Comparison of ENCODE assay signal across 23 mouse cellular contexts in genomic region chr14:17662087-17662486, GRCm38 (mm10). TPM values are rescaled to one million over a fixed set of nuclear protein-coding genes. Genes with fewer than 3 reads are reported as not detected.
DNase-seq lines count a peak whose midpoint lies in the region; ATAC-seq and TF ChIP-seq lines count a peak whose summit lies in the region.
"Had no signal": no experiment of that assay in that cellular context is flagged by ENCODE, and none has a peak within 500 bp of the region (broad histone marks: within the 10 kb centered on the region; RNA-seq: fewer than 3 reads in every experiment).

No protein-coding gene starts in this region.

- WGBS in hindbrain, embryonic 14.5 days: 47% methylated on average over 5 of the region's 5 CpGs
- WGBS in hindbrain, embryonic 11.5 days: 33% methylated on average over 5 of the region's 5 CpGs
- WGBS in limb, embryonic 12.5 days: 37% methylated on average over 5 of the region's 5 CpGs
- 41% methylated on average over 5 of the region's 5 CpGs for WGBS in limb, embryonic 10.5 days
- 36% methylated on average over 5 of the region's 5 CpGs for WGBS in embryonic facial prominence, embryonic 14.5 days

- ATAC-seq in hindbrain, embryonic 14.5 days (ENCODE audit: low FRiP score): no peak
- ATAC-seq in hindbrain, embryonic 11.5 days (ENCODE audit: low FRiP score): no peak
- no peak for ATAC-seq in limb, embryonic 12.5 days (ENCODE audit: insufficient number of reproducible peaks, insufficient read depth, low FRiP score, low TSS enrichment, low read depth)
- ATAC-seq in embryonic facial prominence, embryonic 14.5 days (ENCODE audit: low read depth): no peak

- peak overlapping the region; percentile 69; the same call in 1 of the 2 replicates for H3K4me3 ChIP-seq in hindbrain, embryonic 14.5 days (replicated peaks; ENCODE audit: low read length)
- H3K4me3 ChIP-seq in hindbrain, embryonic 11.5 days (ENCODE audit: low read depth, low read length): no peak overlapping the region
- no peak overlapping the region for H3K4me3 ChIP-seq in limb, embryonic 12.5 days (replicated peaks)
- H3K4me3 ChIP-seq in limb, embryonic 10.5 days: no peak overlapping the region
- peak overlapping the region; percentile 94; the same call in 1 of the 2 replicates for H3K4me3 ChIP-seq in cortical plate, adult 2 months (ENCODE audit: insufficient read depth, low read length)
- H3K4me3 ChIP-seq in embryonic facial prominence, embryonic 14.5 days (ENCODE audit: low read depth, low read length): 0 out of 2 replicates have a peak overlapping the region, but pooled peaks have one; percentile 65
- H3K4me3 ChIP-seq: megakaryocyte, embryonic 14.5 days; myocyte had no signal

- no peak overlapping the region for H3K27ac ChIP-seq in hindbrain, embryonic 14.5 days
- no peak overlapping the region for H3K27ac ChIP-seq in hindbrain, embryonic 11.5 days (ENCODE audit: low read depth, low read length)
- H3K27ac ChIP-seq in limb, embryonic 12.5 days: no peak overlapping the region
- H3K27ac ChIP-seq in limb, embryonic 10.5 days: no peak overlapping the region
- H3K27ac ChIP-seq in cortical plate, adult 2 months (ENCODE audit: insufficient read depth, low read length): no peak overlapping the region
- H3K27ac ChIP-seq in embryonic facial prominence, embryonic 14.5 days (replicated peaks; ENCODE audit: low read depth, low read length): no peak overlapping the region
- H3K27ac ChIP-seq: embryonic facial prominence, embryonic 12.5 days; heart, embryonic 15.5 days; kidney, postnatal 0 days; liver, embryonic 15.5 days had no signal

- peaks cover 13% of the 10 kb centered on the region for H3K4me1 ChIP-seq in hindbrain, embryonic 14.5 days (replicated peaks; ENCODE audit: control insufficient read depth, insufficient read depth, low read length)
- H3K4me1 ChIP-seq in hindbrain, embryonic 11.5 days (replicated peaks; ENCODE audit: control insufficient read depth, insufficient read depth, low read length): no peaks in the 10 kb centered on the region; the same call in 1 of the 2 replicates
- peaks cover 17% of the 10 kb centered on the region for H3K4me1 ChIP-seq in limb, embryonic 12.5 days (replicated peaks)
- peaks cover 21% of the 10 kb centered on the region for H3K4me1 ChIP-seq in limb, embryonic 10.5 days
- H3K4me1 ChIP-seq in cortical plate, adult 2 months (ENCODE audit: control insufficient read depth, insufficient read depth, low read length): no peaks in the 10 kb centered on the region; the same call in 1 of the 2 replicates
- H3K4me1 ChIP-seq in embryonic facial prominence, embryonic 14.5 days (ENCODE audit: control insufficient read depth, insufficient read depth, low read length): peaks cover 8% of the 10 kb centered on the region; the same call in 1 of the 2 replicates
- H3K4me1 ChIP-seq: liver, embryonic 15.5 days had no signal

- no peak for TF ChIP-seq POLR2A in cortical plate, adult 2 months (IDR thresholded peaks at IDR 0.05; ENCODE audit: extremely low read depth, insufficient read depth, low read length)

- no peaks in the 10 kb centered on the region for H3K9me3 ChIP-seq in hindbrain, embryonic 14.5 days (ENCODE audit: control insufficient read depth, low read length)
- H3K9me3 ChIP-seq in hindbrain, embryonic 11.5 days (ENCODE audit: control insufficient read depth, low read length): no peaks in the 10 kb centered on the region
- H3K9me3 ChIP-seq in limb, embryonic 12.5 days: no peaks in the 10 kb centered on the region
- H3K9me3 ChIP-seq in limb, embryonic 10.5 days (replicated peaks): no peaks in the 10 kb centered on the region
- no peaks in the 10 kb centered on the region for H3K9me3 ChIP-seq in embryonic facial prominence, embryonic 14.5 days (ENCODE audit: control insufficient read depth, low read length)
- H3K9me3 ChIP-seq: embryonic facial prominence, embryonic 12.5 days; heart, embryonic 15.5 days; liver, embryonic 15.5 days; megakaryocyte, embryonic 14.5 days had no signal

- peak overlapping the region; percentile 87 for H3K4me2 ChIP-seq in hindbrain, embryonic 14.5 days (replicated peaks)
- H3K4me2 ChIP-seq in hindbrain, embryonic 11.5 days (replicated peaks; ENCODE audit: low read depth, low read length): no peak overlapping the region
- 0 out of 2 replicates have a peak overlapping the region, but pooled peaks have one; percentile 99 for H3K4me2 ChIP-seq in limb, embryonic 12.5 days
- H3K4me2 ChIP-seq in embryonic facial prominence, embryonic 14.5 days (ENCODE audit: low read depth, low read length): peak overlapping the region; percentile 98; the same call in 1 of the 2 replicates

- no peak for TF ChIP-seq CTCF in cortical plate, adult 2 months (IDR thresholded peaks at IDR 0.05; ENCODE audit: extremely low read depth, insufficient read depth, low read length)

- no peak overlapping the region for H3K9ac ChIP-seq in hindbrain, embryonic 14.5 days
- no peak overlapping the region for H3K9ac ChIP-seq in hindbrain, embryonic 11.5 days (ENCODE audit: low read depth, low read length)
- H3K9ac ChIP-seq in limb, embryonic 12.5 days (replicated peaks): no peak overlapping the region
- H3K9ac ChIP-seq in embryonic facial prominence, embryonic 14.5 days (ENCODE audit: low read depth, low read length): no peak overlapping the region
- H3K9ac ChIP-seq: liver, embryonic 15.5 days had no signal

- peaks cover 29% of the 10 kb centered on the region; the same call in 1 of the 2 replicates for H3K27me3 ChIP-seq in hindbrain, embryonic 14.5 days (ENCODE audit: control insufficient read depth, insufficient read depth, low read length)
- peaks cover 6% of the 10 kb centered on the region for H3K27me3 ChIP-seq in hindbrain, embryonic 11.5 days (ENCODE audit: control insufficient read depth, insufficient read depth, low read length)
- H3K27me3 ChIP-seq in limb, embryonic 12.5 days: peaks cover 34% of the 10 kb centered on the region
- peaks cover 42% of the 10 kb centered on the region for H3K27me3 ChIP-seq in limb, embryonic 10.5 days (ENCODE audit: low read depth, poor library complexity, severe bottlenecking)
- peaks cover 20% of the 10 kb centered on the region for H3K27me3 ChIP-seq in embryonic facial prominence, embryonic 14.5 days (replicated peaks; ENCODE audit: control insufficient read depth, insufficient read depth, low read length)

- H3K36me3 ChIP-seq in hindbrain, embryonic 14.5 days (replicated peaks; ENCODE audit: control insufficient read depth, insufficient read depth): no peaks in the 10 kb centered on the region
- H3K36me3 ChIP-seq in hindbrain, embryonic 11.5 days (ENCODE audit: control insufficient read depth, insufficient read depth, low read length): no peaks in the 10 kb centered on the region
- H3K36me3 ChIP-seq in limb, embryonic 12.5 days: no peaks in the 10 kb centered on the region
- H3K36me3 ChIP-seq in limb, embryonic 10.5 days: no peaks in the 10 kb centered on the region
- no peaks in the 10 kb centered on the region for H3K36me3 ChIP-seq in embryonic facial prominence, embryonic 14.5 days (ENCODE audit: control insufficient read depth, insufficient read depth, low read length)
- H3K36me3 ChIP-seq: embryonic facial prominence, embryonic 12.5 days; heart, embryonic 15.5 days; liver, embryonic 15.5 days had no signal

- DNase-seq in hindbrain, embryonic 14.5 days (ENCODE audit: low spot score): no peak
- DNase-seq in hindbrain, embryonic 11.5 days (ENCODE audit: low spot score): no peak
- DNase-seq in limb, embryonic 10.5 days (ENCODE audit: low spot score): no peak
- DNase-seq in embryonic facial prominence, embryonic 14.5 days (ENCODE audit: low spot score): no peak
- no peak for DNase-seq in lung, postnatal 4 days
- DNase-seq: cerebellum, adult 2 months; cerebellum, postnatal 36 days; heart, adult 11 months; heart, postnatal 4 days; kidney, adult 11 months; left cerebral cortex, postnatal 4 days; lung, postnatal 14 days; right cerebral cortex, postnatal 14 days; spleen, adult 18-20 months; thymus, postnatal 25 days had no signal

RNA-seq across cellular contexts. Expression of gene Thrb, which starts 2.0 kb away (rescaled TPM):
- 1.3 and 1.4 TPM in 2 replicates for polyA plus RNA-seq in hindbrain, embryonic 14.5 days (2014; fragmentation: Nextera tagmentation; extraction: Ambion mirVana)
- 0.52 and 0.99 TPM in 2 replicates for polyA plus RNA-seq in hindbrain, embryonic 11.5 days (2014; fragmentation: Nextera tagmentation; extraction: Ambion mirVana)
- polyA plus RNA-seq in limb, embryonic 12.5 days (2016; fragmentation: Nextera tagmentation; extraction: Ambion mirVana): 0.48 and 0.74 TPM in 2 replicates
- polyA plus RNA-seq in limb, embryonic 10.5 days (2016; fragmentation: Nextera tagmentation; extraction: Ambion mirVana): 0.23 and 0.38 TPM in 2 replicates
- polyA plus RNA-seq in cortical plate, adult 2 months (2012; rRNA removed): 26.6 and 27.3 TPM in 2 replicates
- polyA plus RNA-seq in embryonic facial prominence, embryonic 14.5 days (2014; fragmentation: Nextera tagmentation; extraction: Ambion mirVana): 3.3 and 3.5 TPM in 2 replicates

Comparison
In these comparisons a context has a peak if more than half of its experiments do, and no peak if none do; other contexts are left out.
1. H3K4me3 ChIP-seq: peak in hindbrain, embryonic 14.5 days (single experiment), cortical plate, adult 2 months (single experiment) and embryonic facial prominence, embryonic 14.5 days (single experiment); none in hindbrain, embryonic 11.5 days (single experiment), limb, embryonic 12.5 days (single experiment) and limb, embryonic 10.5 days (single experiment).